Mouse (Mus musculus) kidney, postnatal 25 days (tissue): ENCODE measurements at regions not wholly inside any gene's neighbourhood (a gene's known extent, or its start where the extent isn't known, plus 50 kb on each side); places are given as distances from the start of the nearest gene placed in this dataset.

Experiments
- DNase-seq, 2 experiments: peaks; one replicate each; pipeline ENCODE4 v3.0.0; 2021; ENCODE audit warnings: mixed read lengths in 2 of 2

GRCm38 (mm10) chr8:50387189-50387588 lies 1543.4 kb upstream of the Tenm3 start:
- DNase-seq, result no peak

GRCm38 (mm10) chr8:50383697-50384096 lies 1539.9 kb upstream of the Tenm3 start:
- DNase-seq, result no peak

GRCm38 (mm10) chr8:50379745-50380144 lies 1536.0 kb upstream of the Tenm3 start:
- no peak for DNase-seq

GRCm38 (mm10) chr8:50373790-50374189 lies 1530.0 kb upstream of the Tenm3 start:
- DNase-seq, result no peak

- DNase-seq, result no peak
Observed at GRCm38 (mm10) chr8:50326485-50326884, 1482.7 kb upstream of the Tenm3 start.

GRCm38 (mm10) chr8:50321356-50321963 lies 1477.7 kb upstream of the Tenm3 start:
- DNase-seq, result no peak

- DNase-seq, result no peak
Observed at GRCm38 (mm10) chr8:50316641-50317040, 1472.9 kb upstream of the Tenm3 start.

GRCm38 (mm10) chr8:50310308-50310707 lies 1466.6 kb upstream of the Tenm3 start:
- DNase-seq, result no peak

- no peak for DNase-seq
Observed at GRCm38 (mm10) chr8:50300316-50300715, 1456.6 kb upstream of the Tenm3 start.

GRCm38 (mm10) chr8:50293501-50293900 lies 1449.8 kb upstream of the Tenm3 start:
- peak in 1 of 2 experiments; percentile 78 for DNase-seq

- peak in 1 of 2 experiments; percentile 72 for DNase-seq
Observed at GRCm38 (mm10) chr8:50292158-50292557, 1448.4 kb upstream of the Tenm3 start.

- DNase-seq, result no peak
Observed at GRCm38 (mm10) chr8:50276346-50276745, 1432.6 kb upstream of the Tenm3 start.

- no peak for DNase-seq
Observed at GRCm38 (mm10) chr8:50264757-50265156, 1421.0 kb upstream of the Tenm3 start.
